Mouse (Mus musculus): ENCODE data around the gene Ccl1.

GRCm38 (mm10) chr11:82168308-82168707 is 137.2 kb downstream of the Ccl1 start:
- TF ChIP-seq CTCF (IDR thresholded peaks at IDR 0.05; ENCODE audit: insufficient read depth, low read depth, low read length): no peak
- no peak for TF ChIP-seq POLR2A (IDR thresholded peaks at IDR 0.05; ENCODE audit: insufficient read depth, low read depth, low read length)

All from olfactory bulb, adult 2 months (tissue).